Mouse (Mus musculus) bone marrow, adult 2 months (tissue): ENCODE data around the gene Tubd1. TPM values are rescaled to one million over a fixed set of nuclear protein-coding genes. Genes with fewer than 3 reads are reported as not detected.

Source experiments
- H3K27ac ChIP-seq: fragments of 200-500 bp; 2 replicates; pipeline ENCODE4 v1.5.1; 2012; ENCODE audit warnings: low read depth, mild to moderate bottlenecking, control low read depth, inconsistent platforms, low read length; ENCODE audit not compliant: control insufficient read depth, poor library complexity, insufficient read depth
- H3K4me1 ChIP-seq: fragments of 200-500 bp; 2 replicates; pipeline ENCODE4 v1.6.1; 2011; ENCODE audit warnings: low read length; ENCODE audit not compliant: control insufficient read depth, insufficient read depth
- H3K4me3 ChIP-seq: fragments of 200-500 bp; replicated peaks from 2 replicates; pipeline ENCODE3; 2011; ENCODE audit warnings: mild to moderate bottlenecking, low read depth, low read length, control low read depth; ENCODE audit not compliant: control insufficient read depth
- CTCF ChIP-seq: fragments of 200-500 bp; IDR thresholded peaks from 2 replicates; pipeline ENCODE4 v1.5.1; 2011; ENCODE audit warnings: low read length, control low read depth; ENCODE audit not compliant: control insufficient read depth, insufficient read depth
- POLR2A ChIP-seq: fragments of 200-500 bp; IDR thresholded peaks from 2 replicates; pipeline ENCODE4 v1.6.1; 2011; ENCODE audit warnings: low read depth, mild to moderate bottlenecking, control low read depth, low read length, borderline replicate concordance; ENCODE audit not compliant: control insufficient read depth
- WGBS: fragments of 180-500 bp; shearing (Covaris S2); methylation state at CpG from one replicate; pipeline ENCODE4 v1.1.7; 2018; 5-methylcytosine and 5-hydroxymethylcytosine counted together
- polyA plus RNA-seq: library from polyadenylated mRNA; stranded (reverse); fragments of >200 nt; gene quantifications from 2 replicates; pipeline ENCODE4 v1.2.4, GENCODE M21; 2011; ENCODE audit warnings: low replicate concordance; ENCODE audit not compliant: missing spikeins, insufficient read depth, insufficient read length

Gene Tubd1
- polyA plus RNA-seq, 1 experiment = 13.6 TPM

DNA sequence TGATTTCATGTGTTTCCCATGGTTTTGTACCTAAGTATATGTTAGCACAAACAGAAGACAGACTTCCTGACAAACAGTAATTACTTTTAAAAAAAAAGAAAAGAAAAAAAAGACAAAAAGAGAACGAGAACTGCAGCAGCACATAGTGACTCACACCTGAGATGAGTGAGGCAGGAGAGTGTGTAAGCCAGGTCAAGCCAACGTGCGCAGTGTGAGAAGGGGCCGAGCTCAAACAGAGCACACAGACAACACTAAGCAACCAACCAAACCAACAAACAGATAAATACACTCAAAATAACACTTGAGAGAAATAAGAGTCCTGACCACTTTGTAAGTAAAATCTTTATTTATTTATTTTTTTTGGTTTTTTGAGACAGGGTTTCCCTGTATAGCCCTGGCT lies 45.3 kb downstream of the Tubd1 start:
- Histone ChIP-seq H3K4me3 (no peak overlapping the region), H3K4me1 (peaks cover 8% of the 10 kb centered on the region), H3K27ac (no peak overlapping the region)
- 66% methylated on average over 4 of the region's 4 CpGs for WGBS
- TF ChIP-seq CTCF (no peak), POLR2A (no peak)

DNA sequence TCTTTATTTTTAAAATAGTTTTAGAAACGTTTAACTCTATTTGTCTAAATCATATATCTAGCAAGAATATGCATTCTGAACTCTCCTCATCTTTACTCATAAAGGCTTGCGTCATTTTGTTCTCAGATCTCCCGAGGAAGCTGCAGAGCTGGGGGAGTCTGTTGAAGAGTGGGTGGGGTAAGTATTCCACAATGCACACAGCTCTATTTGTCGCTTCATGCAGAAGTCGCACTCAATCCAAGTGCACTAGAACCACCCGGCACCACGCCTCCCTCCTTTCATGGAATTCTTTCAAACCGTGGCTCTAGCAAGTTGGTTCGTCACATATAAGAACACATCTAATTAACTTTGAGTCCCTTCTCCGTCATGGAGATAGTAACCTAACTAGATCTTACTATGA lies 45.8 kb downstream of the Tubd1 start:
- no peak overlapping the region for H3K4me3 ChIP-seq
- peaks cover 8% of the 10 kb centered on the region for H3K4me1 ChIP-seq
- no peak overlapping the region for H3K27ac ChIP-seq
- WGBS = 74% methylated on average over 10 of the region's 10 CpGs
- TF ChIP-seq POLR2A (no peak), CTCF (no peak)

GRCm38 (mm10) chr11:86591301-86591845 lies 46.6 kb downstream of the Tubd1 start:
- no peak for TF ChIP-seq CTCF
- no peak for TF ChIP-seq POLR2A
- H3K4me1 ChIP-seq = peaks cover 8% of the 10 kb centered on the region
- H3K4me3 ChIP-seq = no peak overlapping the region
- WGBS = 19% methylated on average over 4 of the region's 4 CpGs
- no peak overlapping the region for H3K27ac ChIP-seq

- WGBS = 60% methylated on average over 2 of the region's 2 CpGs
- TF ChIP-seq CTCF (no peak), POLR2A (no peak)
- no peak overlapping the region for H3K27ac ChIP-seq
- no peak overlapping the region for H3K4me3 ChIP-seq
- H3K4me1 ChIP-seq = peaks cover 8% of the 10 kb centered on the region
Observed at GRCm38 (mm10) chr11:86591931-86592616, 47.3 kb downstream of the Tubd1 start.

DNA sequence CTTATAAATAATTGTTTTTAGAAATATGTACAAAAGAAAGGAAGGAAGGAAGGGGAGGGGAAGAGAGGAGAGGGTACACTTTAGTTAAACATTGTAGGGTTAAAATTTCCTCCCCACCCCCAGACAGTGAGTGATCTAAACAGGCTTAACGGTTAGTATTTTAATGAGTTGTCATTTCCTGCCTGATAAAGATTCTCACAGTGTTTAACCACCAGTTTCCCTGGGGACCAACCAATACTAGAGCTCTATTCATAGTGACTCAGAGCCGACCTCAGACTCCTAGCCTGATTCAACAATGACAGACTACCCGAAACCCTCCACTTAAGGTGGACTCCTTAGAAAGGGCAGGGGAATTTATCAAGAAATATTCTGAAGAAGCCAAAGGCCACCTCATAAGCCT lies 48.2 kb downstream of the Tubd1 start:
- H3K4me1 ChIP-seq = peaks cover 7% of the 10 kb centered on the region
- TF ChIP-seq CTCF = no peak
- no peak for TF ChIP-seq POLR2A
- 8% methylated on average over 3 of the region's 3 CpGs for WGBS
- H3K4me3 ChIP-seq = no peak overlapping the region
- no peak overlapping the region for H3K27ac ChIP-seq

DNA sequence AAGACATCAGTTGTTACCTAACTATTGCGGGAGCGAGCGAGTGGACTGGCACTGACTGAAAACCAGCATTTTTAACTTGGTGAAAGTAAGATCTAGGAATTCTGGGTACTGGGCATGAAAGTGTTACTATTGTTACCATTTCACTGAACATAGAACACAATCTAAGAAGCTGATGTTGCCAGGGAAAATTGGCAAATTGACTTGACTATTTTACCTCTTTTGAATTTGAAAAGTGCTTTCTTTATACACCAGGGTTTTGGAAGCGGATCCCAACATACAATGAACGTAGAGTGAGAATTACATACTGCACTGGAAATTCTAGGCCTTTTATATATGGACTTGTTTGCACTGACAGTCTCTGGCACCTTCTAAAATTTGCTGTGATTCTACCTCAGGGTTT lies 48.7 kb downstream of the Tubd1 start:
- Histone ChIP-seq H3K27ac (no peak overlapping the region), H3K4me1 (peaks cover 6% of the 10 kb centered on the region)

DNA sequence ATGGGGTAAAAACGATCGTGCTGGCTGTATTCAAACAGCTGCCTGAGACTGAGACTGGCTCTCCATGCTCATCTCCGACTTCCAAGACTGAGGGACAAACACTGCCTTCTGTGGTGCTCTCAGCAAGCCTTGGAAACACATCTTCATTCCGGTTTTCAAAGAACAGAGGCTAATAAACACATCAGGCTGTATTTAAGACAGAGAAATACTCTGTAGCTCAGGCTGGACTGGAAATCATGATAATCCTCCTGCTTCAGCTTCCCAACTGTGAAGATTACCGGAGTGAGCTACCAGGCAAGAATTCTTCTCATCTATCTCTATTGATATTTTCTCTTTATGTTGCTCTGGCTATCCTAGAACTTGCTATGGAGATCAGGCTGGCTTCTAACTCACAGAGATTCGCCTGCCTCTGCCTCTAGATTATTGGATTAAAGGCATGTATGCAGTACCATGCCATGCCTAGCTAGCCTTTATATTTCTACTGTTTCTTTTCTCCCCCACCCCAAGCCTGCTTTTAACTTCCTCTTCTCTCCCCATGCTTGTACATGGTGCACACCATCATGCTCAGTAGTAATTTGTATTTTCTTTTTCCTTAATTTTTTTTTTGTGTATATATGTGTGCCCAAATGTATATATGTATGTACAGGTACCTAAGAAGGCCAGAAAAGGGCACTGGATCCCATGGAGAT lies 49.5 kb downstream of the Tubd1 start:
- 50% methylated on average over 6 of the region's 6 CpGs for WGBS

More for the DNA sequence above, 48.7 kb downstream of the Tubd1 start:
- 46% methylated on average over 5 of the region's 5 CpGs for WGBS
- H3K4me3 ChIP-seq = no peak overlapping the region
- TF ChIP-seq POLR2A (no peak), CTCF (no peak)

DNA sequence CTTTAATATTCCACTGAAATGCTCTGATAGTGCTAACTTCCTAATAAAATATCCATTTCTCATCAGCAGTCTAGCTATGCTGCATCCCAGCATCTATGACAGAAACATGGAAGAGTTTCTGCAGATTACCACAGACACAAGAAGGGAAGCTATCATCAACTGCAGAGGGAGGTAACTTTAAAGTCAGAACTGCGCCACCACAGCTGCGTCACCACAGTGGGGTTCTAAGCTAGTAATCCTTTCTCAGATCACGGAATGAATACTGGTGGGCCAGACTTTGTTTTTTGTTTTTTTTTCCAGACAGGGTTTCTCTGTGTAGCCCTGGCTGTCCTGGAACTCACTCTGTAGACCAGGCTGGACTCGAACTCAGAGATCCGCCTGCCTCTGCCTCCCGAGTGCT lies 50.6 kb downstream of the Tubd1 start:
- no peak for TF ChIP-seq CTCF
- no peak for TF ChIP-seq POLR2A
- WGBS = 84% methylated on average over 6 of the region's 6 CpGs
- Histone ChIP-seq H3K27ac (no peak overlapping the region), H3K4me1 (peaks cover 6% of the 10 kb centered on the region), H3K4me3 (no peak overlapping the region)

More for the DNA sequence above, 49.5 kb downstream of the Tubd1 start:
- no peak for TF ChIP-seq POLR2A
- TF ChIP-seq CTCF = no peak
- H3K4me1 ChIP-seq = peaks cover 6% of the 10 kb centered on the region
- H3K4me3 ChIP-seq = no peak overlapping the region
- H3K27ac ChIP-seq = no peak overlapping the region
